Comparison of ENCODE assay signal across 8 mouse cellular contexts in the genomic region with DNA sequence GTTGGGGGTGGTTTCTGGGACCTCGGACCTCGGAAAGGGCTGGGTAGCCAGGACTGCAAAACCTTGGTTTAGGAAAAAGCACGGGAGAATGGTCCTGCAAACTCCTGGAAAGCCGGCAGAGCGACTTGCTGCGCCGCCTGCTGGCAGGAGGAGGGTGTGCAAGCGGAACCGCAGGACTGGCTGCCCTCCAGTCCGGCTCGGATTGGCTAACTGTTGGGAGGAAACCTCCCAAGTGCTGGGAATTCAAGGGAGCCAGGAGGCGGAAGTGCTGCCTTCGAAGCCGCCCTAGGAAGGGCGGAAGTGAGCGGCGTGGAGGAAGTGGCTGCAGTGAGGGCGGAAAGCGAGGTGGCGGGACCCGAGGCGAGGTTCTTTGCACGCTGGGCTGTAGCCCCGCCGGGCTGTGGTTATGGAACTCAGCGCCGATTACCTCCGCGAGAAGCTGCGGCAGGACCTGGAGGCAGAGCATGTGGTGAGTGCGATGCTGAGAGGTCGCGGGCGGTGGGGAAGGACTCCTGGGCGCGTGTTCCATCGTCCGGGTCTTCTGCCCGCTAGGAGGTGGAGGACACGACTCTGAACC. TPM values are rescaled to one million over a fixed set of nuclear protein-coding genes. Genes with fewer than 3 reads are reported as not detected.
DNase-seq lines count a peak whose midpoint lies in the region; ATAC-seq lines count a peak whose summit lies in the region.

A gene (minus strand): TSS at position 154 of the 577 bp plus-strand sequence.

- ATAC-seq in inflammation-experienced regulatory T-cells, adult 6 months, result peak; percentile 85
- peak; percentile 91 for ATAC-seq in megakaryocyte-erythroid progenitor cell, adult 5-6 weeks (replicated peaks; ENCODE audit: low FRiP score, low TSS enrichment, poor library complexity, severe bottlenecking)

- peak; percentile 97 to 98 for DNase-seq in adrenal gland, adult (ENCODE audit: inconsistent age in 2 of 2, low spot score in 1 of 2)
- peak; percentile 98 for DNase-seq in embryo, embryonic 10.5 days (ENCODE audit: low spot score)
- peak; percentile 96 for DNase-seq in gastrocnemius, postnatal 14 days
- DNase-seq in left cerebral cortex, postnatal 10 days (ENCODE audit: extremely low spot score in 1 of 2, low spot score in 2 of 2), result peak; percentile 95 to 97
- peak; percentile 94 for DNase-seq in right cerebral cortex, postnatal 25 days
- peak; percentile 94 for DNase-seq in urinary bladder, postnatal 4 days (ENCODE audit: low spot score in 2 of 2)

- intact Hi-C loops in gastrocnemius, postnatal 14 days (cut with DNase I; ENCODE audit: low total_unique reads), result no loop called here
- intact Hi-C loops in left cerebral cortex, postnatal 10 days (cut with DNase I), result no loop called here

RNA-seq across cellular contexts. Expression of the gene that starts here (rescaled TPM):
- total RNA-seq in gastrocnemius, postnatal 14 days (2021), result 1 to 10 TPM; 3.7 to 4.6 TPM
- 10 to 100 TPM; 11.7 to 18.2 (median 13.3) TPM for polyA plus RNA-seq in inflammation-experienced regulatory T-cells, adult 6 months (2017; shearing (Covaris generic))
- 10 to 100 TPM; 21.6 to 22.5 TPM for total RNA-seq in left cerebral cortex, postnatal 10 days (2021)
- total RNA-seq in megakaryocyte-erythroid progenitor cell, adult 5-6 weeks (2014; fragmentation: Nextera tagmentation), result 3.7 and 9.3 TPM in 2 replicates
- total RNA-seq in megakaryocyte-erythroid progenitor cell, adult 5-6 weeks (2017), result 2.9 and 3.0 TPM in 2 replicates

Comparison
In these comparisons a context has a peak if more than half of its experiments do, and no peak if none do; other contexts are left out.
1. Peak in every context shown above with its lines: DNase-seq and ATAC-seq.